Mouse (Mus musculus) kidney, postnatal 36 days (tissue): ENCODE results near the gene Shf.
"Not testable (repeated sequence)": the region's sequence is repeated elsewhere in the genome, so short reads cannot be mapped to it uniquely, and the experiment has no call there.

Experiments
- DNase-seq, 2 experiments: peaks; one replicate each; pipeline ENCODE4 v3.0.0; 2021 to 2022; ENCODE audit warnings: mixed read lengths in 2 of 2

Shf gene

GRCm38 (mm10) chr2:122347257-122347656 lies 21.7 kb downstream of the Shf start:
- DNase-seq: no peak

- not testable (repeated sequence) for DNase-seq
These were observed 22.8 kb downstream of the Shf start for GRCm38 (mm10) chr2:122346164-122346563.

- no peak for DNase-seq
These were observed 23.7 kb downstream of the Shf start for GRCm38 (mm10) chr2:122345106-122345893.

- no peak for DNase-seq
These were observed 31.7 kb downstream of the Shf start for GRCm38 (mm10) chr2:122337291-122337690.

GRCm38 (mm10) chr2:122334170-122334569 lies 34.8 kb downstream of the Shf start:
- peak in 1 of 2 experiments; percentile 13 for DNase-seq

GRCm38 (mm10) chr2:122332222-122332621 lies 36.7 kb downstream of the Shf start:
- no peak for DNase-seq

- DNase-seq: not testable (repeated sequence)
These were observed 38.6 kb downstream of the Shf start for GRCm38 (mm10) chr2:122330317-122330716.

- no peak for DNase-seq
These were observed 41.0 kb downstream of the Shf start for GRCm38 (mm10) chr2:122327986-122328385.

- DNase-seq: no peak
These were observed 43.6 kb downstream of the Shf start for GRCm38 (mm10) chr2:122325361-122325760.

- DNase-seq: peak in 1 of 2 experiments; percentile 10
These were observed 44.4 kb downstream of the Shf start for GRCm38 (mm10) chr2:122324586-122324985.

- peak; percentile 41 to 44 for DNase-seq
These were observed 45.0 kb downstream of the Shf start for GRCm38 (mm10) chr2:122323960-122324359.

- DNase-seq: no peak
These were observed 51.6 kb downstream of the Shf start for GRCm38 (mm10) chr2:122317384-122317783.

- DNase-seq: no peak
These were observed 53.6 kb downstream of the Shf start, which contains the start of gene Duox1 for GRCm38 (mm10) chr2:122315372-122315771. Gene Duox1 (plus strand): TSS chr2:122315672.

GRCm38 (mm10) chr2:122313536-122313935 lies 55.4 kb downstream of the Shf start, which contains the start of gene Duoxa1:
Gene Duoxa1 (minus strand): TSS chr2:122313730.
- DNase-seq: no peak

GRCm38 (mm10) chr2:122312722-122313417 lies 56.1 kb downstream of the Shf start:
- peak; percentile 42 to 85 for DNase-seq

GRCm38 (mm10) chr2:122311561-122311960 lies 57.4 kb downstream of the Shf start:
- DNase-seq: no peak

- no peak for DNase-seq
These were observed 59.3 kb downstream of the Shf start for GRCm38 (mm10) chr2:122309647-122310046.

- DNase-seq: no peak
These were observed 62.8 kb downstream of the Shf start for GRCm38 (mm10) chr2:122306184-122306583.

- no peak for DNase-seq
These were observed 63.7 kb downstream of the Shf start for GRCm38 (mm10) chr2:122305097-122305892.

- DNase-seq: no peak
These were observed 64.4 kb downstream of the Shf start for GRCm38 (mm10) chr2:122304544-122304943.

- DNase-seq: peak; percentile 73 to 84
These were observed 66.3 kb downstream of the Shf start for GRCm38 (mm10) chr2:122302574-122303241.

GRCm38 (mm10) chr2:122301921-122302573 lies 66.9 kb downstream of the Shf start:
- DNase-seq: no peak
